8 mouse cellular contexts compared by ENCODE assay signal in the genomic region with DNA sequence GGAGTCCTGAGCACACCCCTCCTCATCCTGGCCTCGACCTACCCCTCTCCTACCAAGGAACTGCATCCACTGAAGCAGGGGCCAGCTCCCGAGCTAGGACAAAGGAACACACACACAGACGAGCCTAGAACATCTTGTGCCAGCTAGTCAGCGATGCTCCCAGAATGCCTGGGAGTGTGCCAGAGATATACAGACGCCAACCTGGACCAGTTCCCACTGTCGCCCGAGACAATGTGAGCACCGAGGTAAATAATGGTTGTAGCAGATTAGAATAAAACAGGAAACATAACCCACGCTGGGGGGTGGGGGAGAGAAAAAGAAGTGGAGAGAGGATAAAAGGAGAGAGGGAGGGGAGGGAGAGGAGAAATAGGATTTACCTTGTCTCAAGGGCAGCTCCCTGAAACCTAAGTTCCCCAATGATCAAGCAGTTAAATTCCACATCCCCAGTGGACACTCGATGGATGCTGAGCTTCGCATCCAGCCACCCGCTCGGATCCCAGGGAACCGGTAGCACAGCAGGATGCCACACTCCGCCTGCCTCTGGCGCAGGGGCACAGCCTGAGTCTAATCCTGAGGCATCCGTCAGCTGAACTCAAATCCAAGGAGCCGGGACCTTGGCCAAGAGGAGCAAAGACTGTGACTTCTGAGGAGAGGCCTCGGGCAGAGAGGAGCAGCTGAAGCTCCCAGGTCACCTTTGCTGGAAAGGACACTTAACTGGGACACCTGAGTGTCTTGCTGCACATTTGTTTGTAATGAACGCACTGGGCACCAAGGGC. TPM values are rescaled to one million over a fixed set of nuclear protein-coding genes. Genes with fewer than 3 reads are reported as not detected.
A peak's percentile ranks its signal among the peaks of the same experiment; 100 is the strongest.
DNase-seq lines count a peak whose midpoint lies in the region; ATAC-seq lines count a peak whose summit lies in the region.
"Had no signal": no experiment of that assay in that cellular context is flagged by ENCODE, and none has a peak within 500 bp of the region (broad histone marks: within the 10 kb centered on the region; RNA-seq: fewer than 3 reads in every experiment).

No protein-coding gene starts in this region.

- WGBS in midbrain, embryonic 15.5 days: 41% methylated on average over 20 of the region's 20 CpGs

- H3K4me2 ChIP-seq in midbrain, embryonic 15.5 days: peak overlapping the region; percentile 20; the same call in 1 of the 2 replicates

- H3K4me1 ChIP-seq in midbrain, embryonic 15.5 days: peaks cover 66% of the 10 kb centered on the region

- ATAC-seq in midbrain, embryonic 15.5 days (replicated peaks): no peak

- no peak overlapping the region for H3K9ac ChIP-seq in midbrain, embryonic 15.5 days

- H3K4me3 ChIP-seq in midbrain, embryonic 15.5 days: no peak overlapping the region
- H3K4me3 ChIP-seq: erythroblast, embryonic 14.5 days had no signal

- peak overlapping the region; percentile 64 for H3K27ac ChIP-seq in midbrain, embryonic 15.5 days

- H3K27me3 ChIP-seq in midbrain, embryonic 15.5 days (replicated peaks): no peaks in the 10 kb centered on the region

- no peaks in the 10 kb centered on the region for H3K9me3 ChIP-seq in midbrain, embryonic 15.5 days

- peak; percentile 75 for DNase-seq in layer of hippocampus, adult 11-12 months (ENCODE audit: low spot score)
- DNase-seq in layer of hippocampus, adult 9-10 months (ENCODE audit: low spot score): no peak
- DNase-seq in cerebellum, postnatal 14 days: peak; percentile 89 to 91
- DNase-seq in layer of hippocampus, adult 8-10 months (ENCODE audit: low spot score in 2 of 2): peak; percentile 57 to 74
- DNase-seq in thymus, postnatal 14 days: no peak
- DNase-seq in T-cell, adult 2 months (ENCODE audit: low spot score): no peak

- no peaks in the 10 kb centered on the region for H3K36me3 ChIP-seq in midbrain, embryonic 15.5 days (replicated peaks)

RNA-seq across cellular contexts. Expression of a gene that starts 5.4 kb away (rescaled TPM):
- 10 to 100 TPM in 3 of 4 experiments, 1 to 10 TPM in 1; 9.1 to 12.9 (median 11.8) TPM for total RNA-seq in layer of hippocampus, adult 8-10 months (2022)
- 13.9 and 15.7 TPM in 2 replicates for polyA plus RNA-seq in midbrain, embryonic 15.5 days (2015; fragmentation: Nextera tagmentation; extraction: Ambion mirVana)

RNA-seq across cellular contexts. Expression of a gene that starts 20.6 kb away (rescaled TPM):
- 10 to 100 TPM; 23.5 to 28.6 (median 27.9) TPM for total RNA-seq in layer of hippocampus, adult 8-10 months (2022)
- polyA plus RNA-seq in midbrain, embryonic 15.5 days (2015; fragmentation: Nextera tagmentation; extraction: Ambion mirVana): 42.7 and 44.5 TPM in 2 replicates
- polyA plus RNA-seq: erythroblast, embryonic 14.5 days had no signal

Comparison
In these comparisons a context has a peak if more than half of its experiments do, and no peak if none do; other contexts are left out.
1. DNase-seq: peak in layer of hippocampus, adult 11-12 months (single experiment), cerebellum, postnatal 14 days (2 of 2) and layer of hippocampus, adult 8-10 months (2 of 2); none in layer of hippocampus, adult 9-10 months (single experiment), thymus, postnatal 14 days (single experiment) and T-cell, adult 2 months (single experiment).